Mouse (Mus musculus): ENCODE results near the gene Clybl. TPM values are rescaled to one million over a fixed set of nuclear protein-coding genes. Genes with fewer than 3 reads are reported as not detected.

Clybl gene
- polyA plus RNA-seq, 1 experiment from 2014 or later = 27.1 TPM

- Histone ChIP-seq H3K9ac (ENCODE audit: low read depth, low read length) (no peak overlapping the region), H3K4me3 (ENCODE audit: low read depth, low read length) (no peak overlapping the region), H3K4me1 (ENCODE audit: control insufficient read depth, insufficient read depth, low read length) (no peaks in the 10 kb centered on the region), H3K36me3 (ENCODE audit: control insufficient read depth, insufficient read depth, low read length) (no peaks in the 10 kb centered on the region), H3K27me3 (replicated peaks; ENCODE audit: control insufficient read depth, insufficient read depth, low read length) (peaks cover 72% of the 10 kb centered on the region), H3K9me3 (ENCODE audit: control insufficient read depth, low read length) (no peaks in the 10 kb centered on the region), H3K4me2 (ENCODE audit: low read depth, low read length) (no peak overlapping the region), H3K27ac (replicated peaks; ENCODE audit: low read depth, low read length) (no peak overlapping the region)
- no peak for DNase-seq (ENCODE audit: low spot score)
- ATAC-seq (ENCODE audit: low read depth) = no peak
- 53% methylated on average over 22 of the region's 22 CpGs for WGBS
Observed at GRCm38 (mm10) chr14:122226666-122227453, 45.4 kb downstream of the Clybl start.

- no peak overlapping the region for H3K4me2 ChIP-seq (ENCODE audit: low read depth, low read length)
- H3K9ac ChIP-seq (ENCODE audit: low read depth, low read length) = no peak overlapping the region
- no peak overlapping the region for H3K27ac ChIP-seq (replicated peaks; ENCODE audit: low read depth, low read length)
- no peak overlapping the region for H3K4me3 ChIP-seq (ENCODE audit: low read depth, low read length)
- peaks cover 73% of the 10 kb centered on the region for H3K27me3 ChIP-seq (replicated peaks; ENCODE audit: control insufficient read depth, insufficient read depth, low read length)
- H3K36me3 ChIP-seq (ENCODE audit: control insufficient read depth, insufficient read depth, low read length) = no peaks in the 10 kb centered on the region
- ATAC-seq (ENCODE audit: low read depth) (no peak), DNase-seq (ENCODE audit: low spot score) (no peak)
- no peaks in the 10 kb centered on the region for H3K4me1 ChIP-seq (ENCODE audit: control insufficient read depth, insufficient read depth, low read length)
- H3K9me3 ChIP-seq (ENCODE audit: control insufficient read depth, low read length) = no peaks in the 10 kb centered on the region
- 27% methylated on average over 14 of the region's 14 CpGs for WGBS
Observed at GRCm38 (mm10) chr14:122227454-122227951, 46.0 kb downstream of the Clybl start.

- Histone ChIP-seq H3K27ac (replicated peaks; ENCODE audit: low read depth, low read length) (no peak overlapping the region), H3K9me3 (ENCODE audit: control insufficient read depth, low read length) (no peaks in the 10 kb centered on the region), H3K27me3 (replicated peaks; ENCODE audit: control insufficient read depth, insufficient read depth, low read length) (peaks cover 70% of the 10 kb centered on the region), H3K4me3 (ENCODE audit: low read depth, low read length) (no peak overlapping the region), H3K4me2 (ENCODE audit: low read depth, low read length) (0 out of 2 replicates have a peak overlapping the region, but pooled peaks have one; percentile 12), H3K4me1 (ENCODE audit: control insufficient read depth, insufficient read depth, low read length) (no peaks in the 10 kb centered on the region), H3K9ac (ENCODE audit: low read depth, low read length) (no peak overlapping the region), H3K36me3 (ENCODE audit: control insufficient read depth, insufficient read depth, low read length) (no peaks in the 10 kb centered on the region)
- WGBS = 22% methylated on average over 23 of the region's 23 CpGs
- DNase-seq (ENCODE audit: low spot score) (peak; percentile 66), ATAC-seq (ENCODE audit: low read depth) (peak; percentile 30; the same call in 1 of the 2 replicates)
Observed at GRCm38 (mm10) chr14:122228816-122229551, 47.5 kb downstream of the Clybl start.

- 82% methylated on average over 5 of the region's 5 CpGs for WGBS
- no peak for ATAC-seq (ENCODE audit: low read depth)
- Histone ChIP-seq H3K4me3 (ENCODE audit: low read depth, low read length) (no peak overlapping the region), H3K4me2 (ENCODE audit: low read depth, low read length) (no peak overlapping the region), H3K9ac (ENCODE audit: low read depth, low read length) (no peak overlapping the region), H3K27ac (replicated peaks; ENCODE audit: low read depth, low read length) (no peak overlapping the region), H3K4me1 (ENCODE audit: control insufficient read depth, insufficient read depth, low read length) (no peaks in the 10 kb centered on the region), H3K9me3 (ENCODE audit: control insufficient read depth, low read length) (no peaks in the 10 kb centered on the region), H3K27me3 (replicated peaks; ENCODE audit: control insufficient read depth, insufficient read depth, low read length) (peaks cover 60% of the 10 kb centered on the region), H3K36me3 (ENCODE audit: control insufficient read depth, insufficient read depth, low read length) (no peaks in the 10 kb centered on the region)
- no peak for DNase-seq (ENCODE audit: low spot score)
Observed at GRCm38 (mm10) chr14:122229988-122230387, 48.5 kb downstream of the Clybl start.

- Histone ChIP-seq H3K4me1 (ENCODE audit: control insufficient read depth, insufficient read depth, low read length) (no peaks in the 10 kb centered on the region), H3K36me3 (ENCODE audit: control insufficient read depth, insufficient read depth, low read length) (no peaks in the 10 kb centered on the region), H3K27ac (replicated peaks; ENCODE audit: low read depth, low read length) (no peak overlapping the region), H3K4me2 (ENCODE audit: low read depth, low read length) (no peak overlapping the region), H3K4me3 (ENCODE audit: low read depth, low read length) (no peak overlapping the region), H3K9ac (ENCODE audit: low read depth, low read length) (no peak overlapping the region), H3K9me3 (ENCODE audit: control insufficient read depth, low read length) (no peaks in the 10 kb centered on the region), H3K27me3 (replicated peaks; ENCODE audit: control insufficient read depth, insufficient read depth, low read length) (peaks cover 54% of the 10 kb centered on the region)
- DNase-seq (ENCODE audit: low spot score) = peak; percentile 40
- peak; percentile 50; the same call in 1 of the 2 replicates for ATAC-seq (ENCODE audit: low read depth)
- 51% methylated on average over 14 of the region's 14 CpGs for WGBS
Observed at GRCm38 (mm10) chr14:122230621-122231025, 49.1 kb downstream of the Clybl start.

GRCm38 (mm10) chr14:122231073-122231472, 49.6 kb downstream of the Clybl start:
- Histone ChIP-seq H3K9ac (ENCODE audit: low read depth, low read length) (no peak overlapping the region), H3K4me2 (ENCODE audit: low read depth, low read length) (no peak overlapping the region), H3K9me3 (ENCODE audit: control insufficient read depth, low read length) (no peaks in the 10 kb centered on the region), H3K4me3 (ENCODE audit: low read depth, low read length) (no peak overlapping the region), H3K36me3 (ENCODE audit: control insufficient read depth, insufficient read depth, low read length) (no peaks in the 10 kb centered on the region), H3K27me3 (replicated peaks; ENCODE audit: control insufficient read depth, insufficient read depth, low read length) (peaks cover 50% of the 10 kb centered on the region), H3K4me1 (ENCODE audit: control insufficient read depth, insufficient read depth, low read length) (no peaks in the 10 kb centered on the region), H3K27ac (replicated peaks; ENCODE audit: low read depth, low read length) (no peak overlapping the region)
- ATAC-seq (ENCODE audit: low read depth) (no peak), DNase-seq (ENCODE audit: low spot score) (no peak)
- 73% methylated on average over 10 of the region's 10 CpGs for WGBS

- DNase-seq (ENCODE audit: low spot score) (no peak), ATAC-seq (ENCODE audit: low read depth) (no peak)
- no peaks in the 10 kb centered on the region for H3K36me3 ChIP-seq (ENCODE audit: control insufficient read depth, insufficient read depth, low read length)
- H3K4me2 ChIP-seq (ENCODE audit: low read depth, low read length) = no peak overlapping the region
- no peaks in the 10 kb centered on the region for H3K9me3 ChIP-seq (ENCODE audit: control insufficient read depth, low read length)
- no peak overlapping the region for H3K4me3 ChIP-seq (ENCODE audit: low read depth, low read length)
- 81% methylated on average over 19 of the region's 19 CpGs for WGBS
- H3K27me3 ChIP-seq (replicated peaks; ENCODE audit: control insufficient read depth, insufficient read depth, low read length) = peaks cover 32% of the 10 kb centered on the region
- H3K27ac ChIP-seq (replicated peaks; ENCODE audit: low read depth, low read length) = no peak overlapping the region
- H3K9ac ChIP-seq (ENCODE audit: low read depth, low read length) = no peak overlapping the region
- H3K4me1 ChIP-seq (ENCODE audit: control insufficient read depth, insufficient read depth, low read length) = no peaks in the 10 kb centered on the region
Observed at GRCm38 (mm10) chr14:122233212-122233714, 51.8 kb downstream of the Clybl start.

GRCm38 (mm10) chr14:122243874-122244273, 62.4 kb downstream of the Clybl start:
- ATAC-seq (ENCODE audit: low read depth) (no peak), DNase-seq (ENCODE audit: low spot score) (no peak)
- Histone ChIP-seq H3K4me2 (ENCODE audit: low read depth, low read length) (no peak overlapping the region), H3K9ac (ENCODE audit: low read depth, low read length) (no peak overlapping the region), H3K4me1 (ENCODE audit: control insufficient read depth, insufficient read depth, low read length) (no peaks in the 10 kb centered on the region), H3K27ac (replicated peaks; ENCODE audit: low read depth, low read length) (no peak overlapping the region), H3K9me3 (ENCODE audit: control insufficient read depth, low read length) (no peaks in the 10 kb centered on the region), H3K27me3 (replicated peaks; ENCODE audit: control insufficient read depth, insufficient read depth, low read length) (no peaks in the 10 kb centered on the region), H3K4me3 (ENCODE audit: low read depth, low read length) (no peak overlapping the region), H3K36me3 (ENCODE audit: control insufficient read depth, insufficient read depth, low read length) (no peaks in the 10 kb centered on the region)
- WGBS = 95% methylated on average over 1 of the region's 1 CpGs
